Mouse (Mus musculus) forebrain, embryonic 12.5 days (tissue): ENCODE data around the gene Otub2. TPM values are rescaled to one million over a fixed set of nuclear protein-coding genes. Genes with fewer than 3 reads are reported as not detected.
"Not testable (repeated sequence)": the region's sequence is repeated elsewhere in the genome, so short reads cannot be mapped to it uniquely, and the experiment has no call there.

ENCODE experiments used
- ATAC-seq: fragments of 200-750 bp; cut with Nextera tagmentation; 2 replicates; pipeline ENCODE4 v1.8.0; 2017; ENCODE audit warnings: moderate TSS enrichment; ENCODE audit not compliant: low FRiP score
- H3K27ac ChIP-seq: fragments of 300-500 bp; sonication (generic); 2 replicates; pipeline ENCODE4 v1.5.1; 2016; ENCODE audit warnings: mild to moderate bottlenecking
- H3K27me3 ChIP-seq: fragments of 300-500 bp; sonication (generic); 2 replicates; pipeline ENCODE4 v1.6.1; 2016; ENCODE audit warnings: mild to moderate bottlenecking
- H3K36me3 ChIP-seq: fragments of 300-500 bp; sonication (generic); replicated peaks from 2 replicates; pipeline ENCODE4 v1.6.1; 2016; ENCODE audit warnings: mild to moderate bottlenecking
- H3K4me1 ChIP-seq: fragments of 300-500 bp; sonication (generic); 2 replicates; pipeline ENCODE4 v1.6.1; 2016
- H3K4me2 ChIP-seq: fragments of 300-500 bp; sonication (generic); 2 replicates; pipeline ENCODE4 v1.6.1; 2016; ENCODE audit warnings: mild to moderate bottlenecking, moderate library complexity
- H3K4me3 ChIP-seq: fragments of 300-500 bp; sonication (generic); replicated peaks from 2 replicates; pipeline ENCODE4 v1.5.1; 2016; ENCODE audit warnings: mild to moderate bottlenecking
- H3K9ac ChIP-seq: fragments of 300-500 bp; sonication (generic); 2 replicates; pipeline ENCODE4 v1.6.1; 2016; ENCODE audit warnings: mild to moderate bottlenecking
- H3K9me3 ChIP-seq: fragments of 300-500 bp; sonication (generic); 2 replicates; pipeline ENCODE4 v1.6.1; 2016
- WGBS: fragments of 180-500 bp; shearing (Covaris S2); methylation state at CpG from one replicate; pipeline ENCODE4 v1.1.7; 2016; 5-methylcytosine and 5-hydroxymethylcytosine counted together
- polyA plus RNA-seq: library from polyadenylated mRNA; unstranded; fragments of >200 nt; fragmentation: Nextera tagmentation; extraction: Ambion mirVana; gene quantifications from 2 replicates; pipeline ENCODE4 v1.2.1, GENCODE M21; 2016

Otub2 gene
- polyA plus RNA-seq, 1 experiment from 2014 or later = 13.7 TPM

GRCm38 (mm10) chr12:103425016-103425728 lies 36.7 kb downstream of the Otub2 start:
- Histone ChIP-seq H3K9me3 (no peaks in the 10 kb centered on the region), H3K27me3 (no peaks in the 10 kb centered on the region), H3K36me3 (peaks cover 14% of the 10 kb centered on the region), H3K27ac (no peak overlapping the region), H3K4me2 (peak overlapping the region; percentile 92), H3K9ac (peak overlapping the region; percentile 85), H3K4me1 (peaks cover 31% of the 10 kb centered on the region), H3K4me3 (peak overlapping the region; percentile 92)
- ATAC-seq = no peak
- 9% methylated on average over 33 of the region's 33 CpGs for WGBS

- Histone ChIP-seq H3K36me3 (peaks cover 14% of the 10 kb centered on the region), H3K4me1 (peaks cover 31% of the 10 kb centered on the region), H3K9ac (peak within 1 kb of the TSS; percentile 85), H3K4me2 (peak within 1 kb of the TSS; percentile 92), H3K4me3 (peak within 1 kb of the TSS; percentile 92), H3K27ac (0 out of 2 replicates have a peak within 1 kb of the TSS, but pooled peaks have one; percentile 48), H3K9me3 (no peaks in the 10 kb centered on the region), H3K27me3 (no peaks in the 10 kb centered on the region)
- WGBS = 1% methylated on average over 33 of the region's 33 CpGs
- ATAC-seq = peak; percentile 100
Measured at GRCm38 (mm10) chr12:103425729-103426470, 37.4 kb downstream of the Otub2 start, which contains the start of gene Ddx24. Ddx24 (minus strand) TSS chr12:103425830.

DNA sequence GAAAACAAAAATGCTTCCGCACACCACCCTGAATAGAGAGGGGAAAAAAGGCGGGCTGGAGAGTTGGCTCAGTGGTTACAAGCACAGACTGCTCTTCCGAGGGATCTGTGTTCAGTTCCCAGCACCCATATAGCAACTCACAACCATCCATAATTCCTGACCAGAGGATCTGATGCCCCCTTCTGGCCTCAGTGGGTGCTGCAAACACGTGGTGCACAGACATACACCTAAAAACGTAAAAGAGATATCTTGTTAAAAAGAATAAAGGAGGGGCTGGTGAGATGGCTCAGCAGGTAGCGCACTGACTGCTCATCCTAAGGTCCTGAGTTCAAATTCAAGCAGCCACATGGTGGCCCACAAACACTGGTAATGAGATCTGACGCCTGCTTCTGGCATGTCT lies 38.2 kb downstream of the Otub2 start:
- Histone ChIP-seq H3K36me3 (peaks cover 11% of the 10 kb centered on the region), H3K9ac (no peak overlapping the region), H3K27ac (no peak overlapping the region), H3K9me3 (no peaks in the 10 kb centered on the region), H3K4me2 (no peak overlapping the region), H3K4me3 (no peak overlapping the region), H3K27me3 (no peaks in the 10 kb centered on the region), H3K4me1 (peaks cover 25% of the 10 kb centered on the region)
- 92% methylated on average over 7 of the region's 7 CpGs for WGBS
- ATAC-seq = no peak

DNA sequence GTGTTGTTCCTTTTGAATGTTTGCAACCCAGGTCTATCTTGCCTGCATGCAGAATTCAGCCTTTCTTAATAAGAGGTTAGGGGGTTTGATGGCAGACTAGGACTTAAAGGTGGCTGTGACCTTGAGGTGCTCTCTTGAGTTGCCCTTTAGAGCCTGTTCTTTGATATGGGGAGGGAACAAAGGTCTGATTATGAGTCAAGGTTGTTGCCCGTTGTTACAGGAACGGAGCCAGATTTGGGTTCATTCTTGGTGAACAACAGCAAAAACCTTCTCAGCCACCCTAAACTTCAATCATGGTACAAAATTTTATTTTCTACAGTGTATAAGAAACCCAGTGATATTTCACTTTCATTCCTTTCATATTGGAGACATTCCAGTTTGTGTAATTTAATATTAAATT lies 44.9 kb downstream of the Otub2 start:
- Histone ChIP-seq H3K36me3 (no peaks in the 10 kb centered on the region), H3K9ac (no peak overlapping the region), H3K27me3 (no peaks in the 10 kb centered on the region), H3K4me3 (no peak overlapping the region), H3K4me2 (no peak overlapping the region), H3K4me1 (no peaks in the 10 kb centered on the region), H3K9me3 (no peaks in the 10 kb centered on the region), H3K27ac (no peak overlapping the region)
- no peak for ATAC-seq
- 80% methylated on average over 2 of the region's 2 CpGs for WGBS

GRCm38 (mm10) chr12:103433986-103434731 lies 45.7 kb downstream of the Otub2 start, which contains the start of gene Ifi27:
Ifi27 (plus strand) TSS chr12:103434211.
- 81% methylated on average over 8 of the region's 8 CpGs for WGBS
- no peak for ATAC-seq

DNA sequence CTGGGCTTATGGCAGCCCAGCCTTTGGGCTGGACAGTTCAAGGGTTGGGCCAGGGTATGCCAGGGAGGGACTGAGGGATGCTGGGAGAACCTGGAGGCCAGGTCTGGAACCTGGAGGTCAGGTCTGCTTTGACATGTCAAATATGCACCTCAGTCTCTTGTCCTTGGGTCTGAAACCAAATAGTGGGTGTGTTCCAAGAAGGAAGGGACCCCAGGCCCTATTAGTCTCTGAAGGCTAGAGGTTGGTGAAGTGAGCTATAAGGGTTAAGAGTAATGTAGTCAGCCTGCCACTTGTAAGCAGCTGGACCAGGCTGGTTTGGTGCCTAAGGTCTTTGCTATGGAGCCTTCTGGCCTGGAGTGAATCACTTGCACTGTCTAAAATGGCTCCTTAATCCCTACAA lies 46.4 kb downstream of the Otub2 start:
- H3K4me3 ChIP-seq = no peak overlapping the region
- H3K27ac ChIP-seq = no peak overlapping the region
- ATAC-seq = no peak
- no peaks in the 10 kb centered on the region for H3K36me3 ChIP-seq
- H3K27me3 ChIP-seq = no peaks in the 10 kb centered on the region
- H3K4me2 ChIP-seq = no peak overlapping the region
- H3K9me3 ChIP-seq = no peaks in the 10 kb centered on the region
- no peaks in the 10 kb centered on the region for H3K4me1 ChIP-seq
- H3K9ac ChIP-seq = no peak overlapping the region

More at GRCm38 (mm10) chr12:103433986-103434731, 45.7 kb downstream of the Otub2 start, which contains the start of gene Ifi27:
- Histone ChIP-seq H3K27ac (no peak within 1 kb of the TSS), H3K4me3 (no peak within 1 kb of the TSS), H3K27me3 (no peaks in the 10 kb centered on the region), H3K36me3 (no peaks in the 10 kb centered on the region), H3K4me1 (no peaks in the 10 kb centered on the region), H3K9me3 (no peaks in the 10 kb centered on the region), H3K4me2 (no peak within 1 kb of the TSS), H3K9ac (no peak within 1 kb of the TSS)

GRCm38 (mm10) chr12:103437601-103438000 lies 49.1 kb downstream of the Otub2 start:
- Histone ChIP-seq H3K4me2 (no peak overlapping the region), H3K4me3 (no peak overlapping the region), H3K9ac (no peak overlapping the region), H3K27me3 (no peaks in the 10 kb centered on the region), H3K9me3 (no peaks in the 10 kb centered on the region), H3K27ac (no peak overlapping the region), H3K4me1 (no peaks in the 10 kb centered on the region), H3K36me3 (no peaks in the 10 kb centered on the region)
- no peak for ATAC-seq
- WGBS = 100% methylated on average over 1 of the region's 1 CpGs

- Histone ChIP-seq H3K9ac (no peak within 1 kb of the TSS), H3K4me3 (no peak within 1 kb of the TSS), H3K27ac (no peak within 1 kb of the TSS), H3K27me3 (no peaks in the 10 kb centered on the region), H3K4me1 (no peaks in the 10 kb centered on the region), H3K36me3 (no peaks in the 10 kb centered on the region), H3K9me3 (no peaks in the 10 kb centered on the region), H3K4me2 (no peak within 1 kb of the TSS)
- 55% methylated on average over 3 of the region's 3 CpGs for WGBS
- ATAC-seq = no peak
Measured at GRCm38 (mm10) chr12:103443524-103443923, 55.0 kb downstream of the Otub2 start, which contains the start of gene Ifi27l2a. Ifi27l2a (minus strand) TSS chr12:103443680.

DNA sequence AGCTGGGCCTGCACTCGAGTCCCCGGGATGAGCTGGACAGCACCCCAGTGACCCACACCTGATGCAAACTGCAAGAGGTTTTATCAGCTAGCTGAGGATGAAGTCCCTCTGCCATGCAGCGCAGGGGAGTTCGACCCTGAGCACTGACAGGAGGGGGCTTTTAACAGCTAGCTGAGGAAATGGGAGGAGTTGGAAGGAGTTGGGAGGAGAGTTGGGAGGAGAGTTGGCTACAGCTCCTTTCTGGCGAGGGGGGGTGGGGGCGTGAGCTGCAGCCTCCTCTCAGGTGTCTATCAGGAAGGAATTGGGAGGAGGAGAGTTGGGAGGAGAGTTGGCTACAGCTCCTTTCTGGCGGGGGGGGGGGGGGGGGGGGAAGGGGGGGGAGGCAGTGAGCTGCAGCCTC lies 55.8 kb downstream of the Otub2 start:
- not testable (repeated sequence) for H3K4me2 ChIP-seq, H3K4me3 ChIP-seq, ATAC-seq, H3K27me3 ChIP-seq, H3K27ac ChIP-seq, H3K9me3 ChIP-seq, H3K9ac ChIP-seq, H3K4me1 ChIP-seq, H3K36me3 ChIP-seq
- 48% methylated on average over 6 of the region's 7 CpGs for WGBS

DNA sequence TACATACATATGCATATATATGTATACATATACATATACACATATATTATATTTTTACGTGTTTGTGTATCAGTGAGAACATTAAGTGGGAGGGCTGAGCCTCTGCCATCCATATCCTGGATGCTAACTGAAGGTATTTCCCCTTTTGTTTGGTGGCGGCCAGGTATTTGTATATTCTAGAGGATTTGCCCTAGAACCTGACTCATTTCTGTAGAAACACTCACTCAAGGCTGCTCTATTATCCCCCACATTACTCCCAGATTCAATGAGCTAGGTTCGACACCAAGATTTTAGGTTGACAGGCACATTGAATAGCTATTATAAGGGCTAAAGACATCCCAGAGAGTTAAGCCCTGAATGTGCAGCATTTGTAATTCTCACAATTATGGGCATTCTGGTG lies 56.6 kb downstream of the Otub2 start:
- no peak overlapping the region for H3K4me2 ChIP-seq
- no peak for ATAC-seq
- WGBS = 64% methylated on average over 3 of the region's 3 CpGs
- no peaks in the 10 kb centered on the region for H3K4me1 ChIP-seq
- no peak overlapping the region for H3K4me3 ChIP-seq
- no peak overlapping the region for H3K27ac ChIP-seq
- no peak overlapping the region for H3K9ac ChIP-seq
- no peaks in the 10 kb centered on the region for H3K36me3 ChIP-seq
- no peaks in the 10 kb centered on the region for H3K27me3 ChIP-seq
- H3K9me3 ChIP-seq = no peaks in the 10 kb centered on the region

DNA sequence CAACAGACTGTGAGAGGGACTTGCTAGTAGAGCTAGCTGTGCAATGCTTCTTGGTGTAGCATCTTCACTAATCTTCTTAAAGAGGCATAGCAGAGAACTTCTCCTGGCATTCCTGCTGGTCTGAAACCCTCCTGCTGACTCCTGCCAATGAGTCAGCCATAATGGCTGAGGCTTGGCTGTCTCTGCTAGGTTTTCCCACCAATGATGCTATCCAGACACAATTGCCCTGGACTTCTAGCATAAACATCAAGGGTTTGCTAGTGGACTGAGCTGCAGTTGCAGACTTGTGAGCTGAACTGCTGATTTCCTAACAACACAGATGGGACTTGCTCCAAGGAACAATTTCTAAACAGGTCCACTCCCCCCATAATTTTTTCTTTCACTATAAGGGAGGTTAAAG lies 64.9 kb downstream of the Otub2 start:
- H3K27ac ChIP-seq = no peak overlapping the region
- H3K4me3 ChIP-seq = no peak overlapping the region

More for the DNA sequence above, 64.9 kb downstream of the Otub2 start:
- no peaks in the 10 kb centered on the region for H3K27me3 ChIP-seq
- no peak overlapping the region for H3K9ac ChIP-seq
- H3K4me1 ChIP-seq = no peaks in the 10 kb centered on the region
- ATAC-seq = no peak
- H3K9me3 ChIP-seq = no peaks in the 10 kb centered on the region
- no peaks in the 10 kb centered on the region for H3K36me3 ChIP-seq
- H3K4me2 ChIP-seq = no peak overlapping the region
